Mouse (Mus musculus): ENCODE measurements around the gene Cpt1a. TPM values are rescaled to one million over a fixed set of nuclear protein-coding genes. Genes with fewer than 3 reads are reported as not detected.

The Cpt1a gene
- polyA plus RNA-seq, 1 experiment from 2014 or later = 19.6 TPM

- WGBS = 27% methylated on average over 4 of the region's 4 CpGs
- Histone ChIP-seq H3K4me2 (no peak overlapping the region), H3K4me1 (no peaks in the 10 kb centered on the region; the same call in 1 of the 2 replicates), H3K27ac (no peak overlapping the region), H3K36me3 (peaks cover 36% of the 10 kb centered on the region), H3K4me3 (no peak overlapping the region), H3K9ac (no peak overlapping the region), H3K27me3 (no peaks in the 10 kb centered on the region), H3K9me3 (no peaks in the 10 kb centered on the region)
- no peak for ATAC-seq (ENCODE audit: insufficient number of reproducible peaks, low FRiP score, low TSS enrichment, low read depth)
These were observed 55.0 kb downstream of the Cpt1a start for GRCm38 (mm10) chr19:3376966-3377715.

- Histone ChIP-seq H3K4me3 (no peak overlapping the region), H3K9me3 (no peaks in the 10 kb centered on the region), H3K27ac (no peak overlapping the region), H3K9ac (no peak overlapping the region), H3K4me1 (no peaks in the 10 kb centered on the region), H3K27me3 (no peaks in the 10 kb centered on the region), H3K36me3 (peaks cover 35% of the 10 kb centered on the region), H3K4me2 (no peak overlapping the region)
- ATAC-seq (ENCODE audit: insufficient number of reproducible peaks, low FRiP score, low TSS enrichment, low read depth) = no peak
- 90% methylated on average over 3 of the region's 3 CpGs for WGBS
These were observed 56.5 kb downstream of the Cpt1a start for GRCm38 (mm10) chr19:3378614-3379013.

DNA sequence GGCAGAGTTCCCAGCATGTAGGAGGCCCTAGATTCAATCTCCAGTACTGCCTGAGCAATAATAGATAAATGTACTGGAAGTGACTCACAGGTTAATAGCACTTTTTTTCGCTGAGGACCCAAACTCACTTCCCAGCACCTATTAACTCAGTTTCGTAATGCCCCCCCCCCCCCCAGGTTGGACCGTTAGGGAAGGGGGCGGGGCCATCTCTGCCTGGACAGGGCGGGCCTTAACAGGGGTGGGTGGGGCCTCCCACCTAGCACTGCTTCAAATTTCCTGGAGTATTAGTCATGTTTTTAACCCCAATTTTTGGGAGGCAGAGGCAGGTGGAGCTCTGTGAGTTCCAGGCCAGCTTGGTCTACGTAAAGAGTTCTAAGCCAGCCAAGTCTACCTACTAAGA lies 65.9 kb downstream of the Cpt1a start:
- no peak overlapping the region for H3K27ac ChIP-seq
- ATAC-seq (ENCODE audit: insufficient number of reproducible peaks, low FRiP score, low TSS enrichment, low read depth) = no peak
- no peaks in the 10 kb centered on the region for H3K27me3 ChIP-seq
- WGBS = 64% methylated on average over 6 of the region's 6 CpGs
- H3K9ac ChIP-seq = no peak overlapping the region
- peaks cover 9% of the 10 kb centered on the region; the same call in 1 of the 2 replicates for H3K4me1 ChIP-seq
- no peak overlapping the region for H3K4me2 ChIP-seq
- H3K4me3 ChIP-seq = no peak overlapping the region
- H3K9me3 ChIP-seq = no peaks in the 10 kb centered on the region
- H3K36me3 ChIP-seq = peaks cover 17% of the 10 kb centered on the region

- Histone ChIP-seq H3K9ac (peak within 1 kb of the TSS; percentile 23), H3K27me3 (no peaks in the 10 kb centered on the region), H3K4me3 (peak within 1 kb of the TSS; percentile 51), H3K9me3 (no peaks in the 10 kb centered on the region), H3K27ac (no peak within 1 kb of the TSS), H3K4me2 (peak within 1 kb of the TSS; percentile 93), H3K4me1 (peaks cover 9% of the 10 kb centered on the region; the same call in 1 of the 2 replicates), H3K36me3 (peaks cover 14% of the 10 kb centered on the region)
- peak; percentile 53 for ATAC-seq (ENCODE audit: insufficient number of reproducible peaks, low FRiP score, low TSS enrichment, low read depth)
- WGBS = 2% methylated on average over 29 of the region's 33 CpGs
These were observed 66.5 kb downstream of the Cpt1a start, which contains the start of gene Tesmin for GRCm38 (mm10) chr19:3388629-3389057. Gene Tesmin (plus strand): TSS chr19:3388857.

GRCm38 (mm10) chr19:3389089-3389488 lies 67.0 kb downstream of the Cpt1a start:
- H3K27me3 ChIP-seq = no peaks in the 10 kb centered on the region
- H3K4me3 ChIP-seq = peak overlapping the region; percentile 51
- WGBS = under 1% methylated on average over 42 of the region's 43 CpGs
- H3K4me1 ChIP-seq = peaks cover 9% of the 10 kb centered on the region; the same call in 1 of the 2 replicates
- H3K4me2 ChIP-seq = peak overlapping the region; percentile 93
- peak overlapping the region; percentile 23 for H3K9ac ChIP-seq
- H3K27ac ChIP-seq = no peak overlapping the region
- no peaks in the 10 kb centered on the region for H3K9me3 ChIP-seq
- H3K36me3 ChIP-seq = peaks cover 10% of the 10 kb centered on the region
- ATAC-seq (ENCODE audit: insufficient number of reproducible peaks, low FRiP score, low TSS enrichment, low read depth) = peak; percentile 89

DNA sequence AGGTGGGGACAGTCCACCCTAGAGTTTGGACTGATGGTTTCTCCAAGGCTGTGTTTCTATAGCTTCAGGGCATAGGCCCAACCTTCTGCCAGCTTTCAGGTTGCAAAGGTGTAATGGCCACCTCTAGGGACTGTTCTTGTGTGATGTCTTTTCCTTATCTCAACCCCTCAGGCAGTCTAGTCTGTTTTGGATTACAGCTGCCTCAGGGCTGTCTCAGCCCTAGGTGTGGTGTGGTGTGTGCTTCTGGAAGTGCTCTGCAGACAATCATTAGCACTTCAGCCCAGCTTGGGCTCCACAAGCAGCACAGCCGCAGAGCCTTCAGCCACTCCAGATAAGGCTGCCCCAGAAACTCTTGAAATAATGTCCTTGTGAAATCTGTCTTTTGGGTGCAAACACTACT lies 70.2 kb downstream of the Cpt1a start:
- 38% methylated on average over 1 of the region's 1 CpGs for WGBS
- ATAC-seq (ENCODE audit: insufficient number of reproducible peaks, low FRiP score, low TSS enrichment, low read depth) = no peak
- Histone ChIP-seq H3K36me3 (no peaks in the 10 kb centered on the region), H3K9me3 (no peaks in the 10 kb centered on the region), H3K27ac (no peak overlapping the region), H3K9ac (no peak overlapping the region), H3K4me3 (no peak overlapping the region), H3K27me3 (no peaks in the 10 kb centered on the region), H3K4me1 (peaks cover 9% of the 10 kb centered on the region; the same call in 1 of the 2 replicates), H3K4me2 (no peak overlapping the region)

DNA sequence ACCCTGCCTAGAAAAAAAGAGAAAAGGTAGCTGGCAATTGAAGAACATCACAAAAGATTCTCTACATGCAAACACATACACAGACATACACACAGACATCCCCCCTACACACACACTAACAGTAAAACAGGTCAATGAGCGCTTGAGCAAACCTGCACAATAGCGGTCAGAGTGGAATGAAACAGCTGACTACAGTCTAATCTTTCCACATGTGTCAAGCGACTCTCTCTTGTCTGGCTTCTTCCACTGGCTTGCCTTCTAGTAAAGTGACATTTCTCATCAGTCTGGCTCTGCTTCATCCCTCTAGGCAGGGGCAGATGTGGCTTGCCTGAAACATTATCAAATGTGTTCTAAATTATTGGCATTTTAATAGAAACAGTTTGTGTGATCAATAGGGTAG lies 72.1 kb downstream of the Cpt1a start:
- no peak for ATAC-seq (ENCODE audit: insufficient number of reproducible peaks, low FRiP score, low TSS enrichment, low read depth)
- H3K9me3 ChIP-seq = no peaks in the 10 kb centered on the region
- H3K36me3 ChIP-seq = no peaks in the 10 kb centered on the region
- no peak overlapping the region for H3K4me3 ChIP-seq
- peaks cover 3% of the 10 kb centered on the region; the same call in 1 of the 2 replicates for H3K4me1 ChIP-seq
- WGBS = 68% methylated on average over 3 of the region's 3 CpGs
- H3K9ac ChIP-seq = no peak overlapping the region
- no peaks in the 10 kb centered on the region for H3K27me3 ChIP-seq
- no peak overlapping the region for H3K27ac ChIP-seq
- H3K4me2 ChIP-seq = no peak overlapping the region

GRCm38 (mm10) chr19:3400057-3400456 lies 77.9 kb downstream of the Cpt1a start:
- Histone ChIP-seq H3K4me2 (no peak overlapping the region), H3K9me3 (no peaks in the 10 kb centered on the region), H3K9ac (no peak overlapping the region), H3K27me3 (no peaks in the 10 kb centered on the region), H3K4me3 (no peak overlapping the region), H3K36me3 (no peaks in the 10 kb centered on the region), H3K27ac (no peak overlapping the region), H3K4me1 (no peaks in the 10 kb centered on the region)
- 85% methylated on average over 4 of the region's 4 CpGs for WGBS
- ATAC-seq (ENCODE audit: insufficient number of reproducible peaks, low FRiP score, low TSS enrichment, low read depth) = no peak

DNA sequence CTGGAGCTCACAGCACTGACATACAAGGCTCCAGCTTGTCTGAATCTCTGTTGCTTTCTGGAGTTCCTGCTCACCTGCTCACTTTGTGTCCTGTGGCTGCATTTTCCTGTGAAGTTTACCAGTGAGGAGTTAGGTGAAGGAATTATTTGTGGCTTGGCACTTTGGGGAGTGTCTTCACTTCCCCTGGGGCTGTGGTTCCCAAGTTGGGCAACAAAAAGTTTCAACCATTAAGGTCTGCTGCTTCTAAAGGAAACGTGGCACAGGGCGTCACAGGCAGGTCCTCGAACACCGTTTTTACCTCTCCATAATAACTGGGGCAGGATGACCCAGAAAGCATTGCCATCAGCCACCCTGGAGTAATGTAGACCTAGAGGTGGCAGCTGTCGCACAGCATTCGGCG lies 79.4 kb downstream of the Cpt1a start:
- Histone ChIP-seq H3K27ac (no peak overlapping the region), H3K4me1 (no peaks in the 10 kb centered on the region), H3K4me3 (no peak overlapping the region), H3K4me2 (no peak overlapping the region), H3K9me3 (no peaks in the 10 kb centered on the region), H3K9ac (no peak overlapping the region), H3K36me3 (no peaks in the 10 kb centered on the region), H3K27me3 (no peaks in the 10 kb centered on the region)
- WGBS = 85% methylated on average over 7 of the region's 7 CpGs
- no peak for ATAC-seq (ENCODE audit: insufficient number of reproducible peaks, low FRiP score, low TSS enrichment, low read depth)

DNA sequence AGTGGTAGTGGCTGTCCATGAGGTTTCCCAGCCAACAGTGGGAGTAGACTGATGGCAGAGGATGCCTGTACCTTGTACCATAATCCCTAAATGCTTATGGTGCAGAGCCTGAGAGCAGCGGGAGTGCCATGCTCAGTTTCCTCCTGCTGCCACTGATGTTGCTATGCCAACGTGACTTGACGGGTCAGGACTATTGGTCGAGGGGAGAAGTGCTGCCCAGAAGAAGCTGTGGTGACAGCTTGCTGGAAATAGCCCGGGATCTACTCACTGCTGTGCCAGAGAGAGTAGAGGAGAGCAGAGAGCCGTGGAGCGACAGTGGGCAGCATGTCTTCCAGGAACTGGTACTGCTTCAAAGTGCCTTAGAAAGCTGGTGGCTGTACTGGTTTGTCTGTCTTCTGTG lies 79.8 kb downstream of the Cpt1a start:
- WGBS = 56% methylated on average over 7 of the region's 7 CpGs
- no peak overlapping the region for H3K4me2 ChIP-seq
- H3K27ac ChIP-seq = no peak overlapping the region
- no peaks in the 10 kb centered on the region for H3K9me3 ChIP-seq
- no peaks in the 10 kb centered on the region for H3K4me1 ChIP-seq
- no peaks in the 10 kb centered on the region for H3K36me3 ChIP-seq
- ATAC-seq (ENCODE audit: insufficient number of reproducible peaks, low FRiP score, low TSS enrichment, low read depth) = no peak
- no peak overlapping the region for H3K9ac ChIP-seq
- no peaks in the 10 kb centered on the region for H3K27me3 ChIP-seq
- H3K4me3 ChIP-seq = no peak overlapping the region

- Histone ChIP-seq H3K36me3 (no peaks in the 10 kb centered on the region), H3K9ac (no peak overlapping the region), H3K4me3 (no peak overlapping the region), H3K27me3 (no peaks in the 10 kb centered on the region), H3K9me3 (no peaks in the 10 kb centered on the region), H3K27ac (no peak overlapping the region), H3K4me2 (no peak overlapping the region), H3K4me1 (no peaks in the 10 kb centered on the region)
- no peak for ATAC-seq (ENCODE audit: insufficient number of reproducible peaks, low FRiP score, low TSS enrichment, low read depth)
- WGBS = 71% methylated on average over 6 of the region's 6 CpGs
These were observed 80.3 kb downstream of the Cpt1a start for GRCm38 (mm10) chr19:3402390-3402789.

DNA sequence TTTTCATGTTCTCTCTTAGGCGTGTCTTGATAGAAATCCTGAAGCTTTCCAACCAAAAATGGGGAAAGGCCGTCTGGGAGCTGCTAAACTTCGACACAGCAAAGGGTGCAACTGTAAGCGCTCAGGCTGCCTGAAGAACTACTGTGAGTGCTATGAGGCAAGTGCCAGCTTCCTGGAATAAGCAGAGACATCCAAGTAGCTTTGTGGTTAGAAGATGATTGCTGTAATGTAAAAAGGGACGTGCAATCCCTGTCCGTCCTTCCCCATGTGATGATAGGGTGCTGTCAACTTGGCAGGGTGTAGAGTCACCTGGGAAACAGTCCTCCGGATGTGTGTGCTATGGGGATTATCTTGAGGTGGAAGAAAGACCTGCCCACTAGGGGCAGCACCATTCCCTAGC lies 81.9 kb downstream of the Cpt1a start:
- Histone ChIP-seq H3K9me3 (no peaks in the 10 kb centered on the region), H3K27me3 (no peaks in the 10 kb centered on the region), H3K9ac (no peak overlapping the region), H3K4me1 (no peaks in the 10 kb centered on the region), H3K27ac (no peak overlapping the region), H3K4me3 (no peak overlapping the region), H3K36me3 (no peaks in the 10 kb centered on the region), H3K4me2 (no peak overlapping the region)
- ATAC-seq (ENCODE audit: insufficient number of reproducible peaks, low FRiP score, low TSS enrichment, low read depth) = no peak
- 84% methylated on average over 7 of the region's 7 CpGs for WGBS

Data from limb, embryonic 15.5 days (tissue).